Mouse (Mus musculus) retina, embryonic 14.5 days (tissue): ENCODE measurements at regions not wholly inside any gene's neighbourhood (a gene's known extent, or its start where the extent isn't known, plus 50 kb on each side); places are given as distances from the start of the nearest gene placed in this dataset.

Source experiments
- DNase-seq: peaks from one replicate; pipeline ENCODE4 v3.0.0-alpha.2; 2015; ENCODE audit warnings: low spot score

GRCm38 (mm10) chr2:102250101-102250500 is 63.9 kb upstream of the Ldlrad3 start:
- DNase-seq = no peak

- DNase-seq = no peak
Measured at GRCm38 (mm10) chr2:102246484-102246883, 60.3 kb upstream of the Ldlrad3 start.

- no peak for DNase-seq
Measured at GRCm38 (mm10) chr2:102244491-102244890, 58.3 kb upstream of the Ldlrad3 start.

- no peak for DNase-seq
Measured at GRCm38 (mm10) chr2:102241626-102242025, 55.4 kb upstream of the Ldlrad3 start.

GRCm38 (mm10) chr2:102239712-102240505 is 53.7 kb upstream of the Ldlrad3 start:
- peak; percentile 64 for DNase-seq
